Mouse (Mus musculus) right cerebral cortex, postnatal 14 days (tissue): ENCODE results near the gene Arhgef28.
A peak's percentile ranks its signal among the peaks of the same experiment; 100 is the strongest.

Experiments
- DNase-seq: peaks from one replicate; pipeline ENCODE4 v3.0.0; 2022

Arhgef28 gene

GRCm38 (mm10) chr13:97954051-97954450 lies 252.2 kb downstream of the Arhgef28 start:
- DNase-seq = no peak

- DNase-seq = no peak
These were observed 252.7 kb downstream of the Arhgef28 start for GRCm38 (mm10) chr13:97953526-97953925.

- no peak for DNase-seq
These were observed 257.4 kb downstream of the Arhgef28 start for GRCm38 (mm10) chr13:97948856-97949255.

GRCm38 (mm10) chr13:97947598-97947997 lies 258.6 kb downstream of the Arhgef28 start:
- DNase-seq = no peak

- DNase-seq = no peak
These were observed 259.8 kb downstream of the Arhgef28 start for GRCm38 (mm10) chr13:97946422-97946821.

- DNase-seq = no peak
These were observed 264.1 kb downstream of the Arhgef28 start for GRCm38 (mm10) chr13:97941909-97942680.

- no peak for DNase-seq
These were observed 265.1 kb downstream of the Arhgef28 start for GRCm38 (mm10) chr13:97941099-97941498.

GRCm38 (mm10) chr13:97939433-97940160 lies 266.6 kb downstream of the Arhgef28 start:
- DNase-seq = peak; percentile 52

- DNase-seq = peak; percentile 94
These were observed 267.5 kb downstream of the Arhgef28 start for GRCm38 (mm10) chr13:97938596-97939297.

- peak; percentile 72 for DNase-seq
These were observed 268.3 kb downstream of the Arhgef28 start for GRCm38 (mm10) chr13:97937919-97938318.

GRCm38 (mm10) chr13:97928135-97928497 lies 278.1 kb downstream of the Arhgef28 start:
- DNase-seq = no peak

- DNase-seq = no peak
These were observed 278.7 kb downstream of the Arhgef28 start for GRCm38 (mm10) chr13:97927376-97928134.

GRCm38 (mm10) chr13:97926371-97926770 lies 279.9 kb downstream of the Arhgef28 start:
- no peak for DNase-seq

- DNase-seq = no peak
These were observed 283.2 kb downstream of the Arhgef28 start for GRCm38 (mm10) chr13:97923009-97923408.

GRCm38 (mm10) chr13:97919590-97919989 lies 286.6 kb downstream of the Arhgef28 start:
- DNase-seq = no peak

GRCm38 (mm10) chr13:97918117-97918900 lies 287.9 kb downstream of the Arhgef28 start:
- DNase-seq = no peak

GRCm38 (mm10) chr13:97911013-97911412 lies 295.2 kb downstream of the Arhgef28 start:
- peak; percentile 22 for DNase-seq

GRCm38 (mm10) chr13:97902821-97903220 lies 303.4 kb downstream of the Arhgef28 start:
- no peak for DNase-seq

GRCm38 (mm10) chr13:97900380-97900758 lies 305.9 kb downstream of the Arhgef28 start:
- peak; percentile 49 for DNase-seq

- DNase-seq = no peak
These were observed 306.4 kb downstream of the Arhgef28 start for GRCm38 (mm10) chr13:97899604-97900379.

- no peak for DNase-seq
These were observed 307.6 kb downstream of the Arhgef28 start for GRCm38 (mm10) chr13:97898590-97898989.
